Mouse (Mus musculus) heart, embryonic 10.5 days (tissue): ENCODE results near the gene Zbtb7a. TPM values are rescaled to one million over a fixed set of nuclear protein-coding genes. Genes with fewer than 3 reads are reported as not detected.
"Not testable (repeated sequence)": the region's sequence is repeated elsewhere in the genome, so short reads cannot be mapped to it uniquely, and the experiment has no call there.

Experiments
- DNase-seq: peaks from one replicate; pipeline ENCODE4 v3.0.0-alpha.2; 2017; ENCODE audit warnings: low spot score
- H3K27ac ChIP-seq: fragments of 300-500 bp; sonication (generic); 2 replicates; pipeline ENCODE4 v1.5.1; 2016; ENCODE audit warnings: mild to moderate bottlenecking
- H3K27me3 ChIP-seq: fragments of 300-500 bp; sonication (generic); 2 replicates; pipeline ENCODE4 v1.6.1; 2016; ENCODE audit warnings: mild to moderate bottlenecking; ENCODE audit not compliant: poor library complexity, insufficient read depth, severe bottlenecking
- H3K36me3 ChIP-seq: fragments of 300-500 bp; sonication (generic); 2 replicates; pipeline ENCODE4 v1.6.1; 2016; ENCODE audit warnings: mild to moderate bottlenecking, moderate library complexity
- H3K4me1 ChIP-seq: fragments of 300-500 bp; sonication (generic); 2 replicates; pipeline ENCODE4 v1.6.1; 2016; ENCODE audit warnings: mild to moderate bottlenecking
- H3K4me3 ChIP-seq: fragments of 300-500 bp; sonication (generic); 2 replicates; pipeline ENCODE4 v1.5.1; 2016; ENCODE audit warnings: mild to moderate bottlenecking, moderate library complexity
- H3K9me3 ChIP-seq: fragments of 300-500 bp; sonication (generic); 2 replicates; pipeline ENCODE4 v1.6.1; 2016; ENCODE audit warnings: mild to moderate bottlenecking, moderate library complexity
- WGBS: fragments of 180-500 bp; shearing (Covaris S2); methylation state at CpG from one replicate; pipeline ENCODE4 v1.1.7; 2016; 5-methylcytosine and 5-hydroxymethylcytosine counted together
- polyA plus RNA-seq: library from polyadenylated mRNA; unstranded; fragments of >200 nt; fragmentation: Nextera tagmentation; extraction: Ambion mirVana; gene quantifications from 2 replicates; pipeline ENCODE4 v1.2.1, GENCODE M21; 2016

Zbtb7a gene
- polyA plus RNA-seq, 1 experiment from 2014 or later: 17.6 TPM

- peaks cover 72% of the 10 kb centered on the region for H3K4me1 ChIP-seq
- 70% methylated on average over 14 of the region's 14 CpGs for WGBS
These were observed 43.1 kb downstream of the Zbtb7a start for GRCm38 (mm10) chr10:81177958-81178712.

DNA sequence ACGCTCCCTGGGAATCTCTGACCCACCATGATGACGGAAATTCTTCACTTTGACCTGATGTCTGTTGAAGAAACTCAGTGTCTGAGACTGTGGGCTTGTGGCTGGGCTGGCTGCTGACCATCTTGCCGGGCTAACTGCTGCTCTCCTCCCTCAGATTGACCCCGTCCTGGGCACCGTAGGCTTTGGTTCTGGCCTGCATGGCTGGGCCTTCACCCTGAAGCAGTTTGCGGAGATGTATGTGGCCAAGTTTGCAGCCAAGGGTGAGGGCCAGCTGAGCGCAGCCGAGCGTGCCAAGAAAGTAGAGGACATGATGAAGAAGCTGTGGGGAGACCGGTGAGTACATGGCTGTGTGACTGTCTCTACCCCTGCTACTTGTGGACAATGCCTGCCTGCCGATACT is 43.9 kb downstream of the Zbtb7a start:
- 92% methylated on average over 11 of the region's 11 CpGs for WGBS
- Histone ChIP-seq H3K27me3 (no peaks in the 10 kb centered on the region), H3K4me1 (peaks cover 69% of the 10 kb centered on the region), H3K27ac (0 out of 2 replicates have a peak overlapping the region, but pooled peaks have one; percentile 1), H3K36me3 (peaks cover 59% of the 10 kb centered on the region), H3K4me3 (no peak overlapping the region), H3K9me3 (no peaks in the 10 kb centered on the region)
- no peak for DNase-seq

More at GRCm38 (mm10) chr10:81177958-81178712, 43.1 kb downstream of the Zbtb7a start:
- Histone ChIP-seq H3K9me3 (no peaks in the 10 kb centered on the region), H3K27ac (peak overlapping the region; percentile 99), H3K27me3 (no peaks in the 10 kb centered on the region), H3K4me3 (peak overlapping the region; percentile 99), H3K36me3 (peaks cover 58% of the 10 kb centered on the region)
- DNase-seq: no peak

DNA sequence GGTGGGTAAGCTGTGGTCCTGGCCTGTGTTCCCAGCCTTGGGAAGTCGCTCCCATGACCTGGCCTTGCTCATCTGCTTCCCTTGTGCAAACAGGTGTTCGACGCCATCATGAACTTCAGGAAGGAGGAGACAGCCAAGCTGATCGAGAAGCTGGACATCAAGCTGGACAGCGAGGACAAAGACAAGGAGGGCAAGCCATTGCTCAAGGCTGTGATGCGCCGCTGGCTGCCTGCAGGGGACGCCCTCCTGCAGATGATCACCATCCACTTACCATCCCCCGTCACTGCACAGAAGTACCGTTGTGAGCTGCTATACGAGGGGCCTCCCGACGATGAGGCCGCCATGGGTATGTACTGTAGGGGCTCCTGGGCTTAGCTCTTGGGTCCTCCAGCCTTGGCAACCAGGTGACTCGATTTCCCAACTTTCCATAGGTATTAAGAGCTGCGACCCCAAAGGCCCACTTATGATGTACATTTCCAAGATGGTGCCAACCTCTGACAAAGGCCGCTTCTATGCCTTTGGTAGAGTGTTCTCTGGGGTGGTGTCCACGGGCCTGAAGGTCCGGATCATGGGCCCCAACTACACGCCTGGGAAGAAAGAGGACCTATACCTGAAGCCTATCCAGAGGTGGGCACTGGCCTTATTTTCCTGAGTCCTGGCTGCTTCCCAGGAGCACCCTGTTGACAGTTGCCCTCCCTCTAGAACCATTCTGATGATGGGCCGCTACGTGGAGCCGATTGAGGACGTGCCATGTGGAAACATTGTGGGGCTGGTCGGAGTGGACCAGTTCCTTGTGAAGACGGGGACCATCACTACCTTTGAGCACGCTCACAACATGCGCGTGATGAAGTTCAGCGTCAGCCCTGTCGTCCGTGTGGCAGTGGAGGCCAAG is 44.7 kb downstream of the Zbtb7a start:
- Histone ChIP-seq H3K4me3 (no peak overlapping the region), H3K9me3 (no peaks in the 10 kb centered on the region), H3K4me1 (peaks cover 71% of the 10 kb centered on the region), H3K27me3 (no peaks in the 10 kb centered on the region), H3K36me3 (peaks cover 66% of the 10 kb centered on the region), H3K27ac (0 out of 2 replicates have a peak overlapping the region, but pooled peaks have one; percentile 1)
- 92% methylated on average over 32 of the region's 32 CpGs for WGBS
- DNase-seq: no peak

DNA sequence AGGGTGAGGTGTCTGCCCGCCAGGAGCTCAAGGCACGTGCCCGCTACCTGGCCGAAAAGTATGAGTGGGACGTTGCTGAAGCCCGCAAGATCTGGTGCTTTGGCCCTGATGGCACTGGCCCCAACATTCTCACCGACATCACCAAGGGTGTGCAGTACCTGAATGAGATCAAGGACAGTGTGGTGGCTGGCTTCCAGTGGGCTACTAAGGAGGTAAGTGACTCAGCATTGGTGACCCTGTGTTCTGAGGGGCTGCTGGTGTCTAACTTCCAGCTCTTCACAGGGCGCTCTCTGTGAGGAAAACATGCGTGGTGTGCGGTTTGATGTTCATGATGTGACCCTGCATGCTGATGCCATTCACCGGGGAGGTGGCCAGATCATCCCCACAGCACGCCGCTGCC is 45.9 kb downstream of the Zbtb7a start:
- H3K36me3 ChIP-seq: peaks cover 78% of the 10 kb centered on the region
- no peak overlapping the region for H3K4me3 ChIP-seq
- no peaks in the 10 kb centered on the region for H3K9me3 ChIP-seq
- H3K4me1 ChIP-seq: peaks cover 67% of the 10 kb centered on the region
- DNase-seq: no peak
- 91% methylated on average over 13 of the region's 13 CpGs for WGBS
- no peak overlapping the region for H3K27ac ChIP-seq
- H3K27me3 ChIP-seq: no peaks in the 10 kb centered on the region

DNA sequence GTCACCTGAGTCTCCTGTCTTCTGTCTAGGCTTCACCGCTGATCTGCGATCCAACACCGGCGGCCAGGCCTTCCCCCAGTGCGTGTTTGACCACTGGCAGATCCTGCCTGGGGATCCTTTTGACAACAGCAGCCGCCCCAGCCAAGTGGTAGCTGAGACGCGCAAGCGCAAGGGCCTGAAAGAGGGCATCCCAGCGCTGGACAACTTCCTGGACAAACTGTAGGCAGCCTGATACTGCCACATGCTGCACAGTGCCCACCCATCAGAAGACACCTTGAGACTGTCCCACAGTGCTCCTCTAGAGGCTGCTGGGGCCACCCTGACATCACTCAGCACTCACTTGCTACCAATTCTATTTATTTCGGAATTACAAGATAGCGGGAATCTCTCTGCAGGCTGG is 46.8 kb downstream of the Zbtb7a start:
- not testable (repeated sequence) for H3K27ac ChIP-seq, DNase-seq, H3K27me3 ChIP-seq, H3K9me3 ChIP-seq, H3K4me3 ChIP-seq
- peaks cover 66% of the 10 kb centered on the region for H3K4me1 ChIP-seq
- WGBS: 72% methylated on average over 12 of the region's 12 CpGs
- H3K36me3 ChIP-seq: peaks cover 84% of the 10 kb centered on the region

- Histone ChIP-seq H3K4me3 (peak within 1 kb of the TSS; percentile 67), H3K27ac (peak within 1 kb of the TSS; percentile 92), H3K36me3 (peaks cover 84% of the 10 kb centered on the region), H3K4me1 (peaks cover 63% of the 10 kb centered on the region), H3K9me3 (no peaks in the 10 kb centered on the region), H3K27me3 (no peaks in the 10 kb centered on the region)
- WGBS: 5% methylated on average over 53 of the region's 53 CpGs
- DNase-seq: peak; percentile 100
These were observed 47.6 kb downstream of the Zbtb7a start, which contains the start of gene Dapk3 for GRCm38 (mm10) chr10:81182336-81183333. Gene Dapk3, plus strand, starts transcription at chr10:81183005.

GRCm38 (mm10) chr10:81183805-81184204 is 48.8 kb downstream of the Zbtb7a start, which contains the start of gene 4930442H23Rik:
Gene 4930442H23Rik, minus strand, starts transcription at chr10:81183849.
- Histone ChIP-seq H3K36me3 (peaks cover 82% of the 10 kb centered on the region), H3K4me1 (peaks cover 52% of the 10 kb centered on the region)

GRCm38 (mm10) chr10:81184765-81185164 is 49.7 kb downstream of the Zbtb7a start:
- H3K4me1 ChIP-seq: peaks cover 48% of the 10 kb centered on the region
- WGBS: 16% methylated on average over 4 of the region's 4 CpGs
- no peaks in the 10 kb centered on the region for H3K9me3 ChIP-seq
- DNase-seq: peak; percentile 92
- H3K27me3 ChIP-seq: no peaks in the 10 kb centered on the region
- peak overlapping the region; percentile 24; the same call in 1 of the 2 replicates for H3K4me3 ChIP-seq
- peak overlapping the region; percentile 87 for H3K27ac ChIP-seq
- H3K36me3 ChIP-seq: peaks cover 79% of the 10 kb centered on the region

More at GRCm38 (mm10) chr10:81183805-81184204, 48.8 kb downstream of the Zbtb7a start, which contains the start of gene 4930442H23Rik:
- Histone ChIP-seq H3K27ac (peak within 1 kb of the TSS; percentile 92), H3K9me3 (no peaks in the 10 kb centered on the region), H3K27me3 (no peaks in the 10 kb centered on the region), H3K4me3 (peak within 1 kb of the TSS; percentile 67)
- no peak for DNase-seq
- 78% methylated on average over 5 of the region's 5 CpGs for WGBS

DNA sequence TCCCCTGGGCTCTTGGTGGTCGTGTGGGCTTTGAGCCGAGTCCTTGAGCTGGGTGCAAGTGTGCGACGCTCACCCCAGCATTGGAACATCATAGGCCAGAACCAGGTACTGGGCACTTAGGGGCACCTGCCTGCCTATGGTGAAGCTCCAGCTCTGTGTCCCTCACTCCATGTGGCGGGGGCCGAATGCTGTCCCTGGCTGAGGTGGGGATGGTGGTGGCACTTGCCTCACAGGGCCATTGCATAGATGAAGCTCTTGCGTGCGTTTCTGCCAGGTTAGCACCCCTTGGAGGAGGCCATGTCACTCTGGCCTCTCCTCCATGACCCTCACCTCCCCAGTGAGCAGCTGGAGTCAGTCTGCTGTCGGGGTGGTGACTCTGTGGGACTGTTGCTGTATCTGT is 52.1 kb downstream of the Zbtb7a start:
- H3K9me3 ChIP-seq: no peaks in the 10 kb centered on the region
- peaks cover 76% of the 10 kb centered on the region for H3K36me3 ChIP-seq
- no peak overlapping the region for H3K4me3 ChIP-seq
- WGBS: 90% methylated on average over 9 of the region's 9 CpGs
- DNase-seq: no peak
- no peaks in the 10 kb centered on the region for H3K27me3 ChIP-seq
- no peak overlapping the region for H3K27ac ChIP-seq
- peaks cover 51% of the 10 kb centered on the region for H3K4me1 ChIP-seq

DNA sequence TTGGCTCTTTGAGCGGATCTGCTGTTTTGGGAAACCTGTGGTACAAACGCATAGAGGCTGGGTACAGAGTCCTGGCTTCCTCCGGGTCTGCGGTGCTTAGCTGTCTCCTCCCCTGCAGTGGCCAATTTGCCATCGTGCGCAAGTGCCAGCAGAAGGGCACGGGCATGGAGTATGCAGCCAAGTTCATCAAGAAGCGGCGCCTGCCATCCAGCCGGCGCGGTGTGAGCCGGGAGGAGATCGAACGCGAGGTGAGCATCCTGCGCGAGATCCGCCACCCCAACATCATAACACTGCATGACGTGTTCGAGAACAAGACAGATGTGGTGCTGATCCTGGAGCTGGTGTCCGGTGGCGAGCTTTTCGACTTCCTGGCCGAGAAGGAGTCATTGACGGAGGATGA is 54.8 kb downstream of the Zbtb7a start:
- peaks cover 8% of the 10 kb centered on the region; the same call in 1 of the 2 replicates for H3K27me3 ChIP-seq
- no peak overlapping the region for H3K4me3 ChIP-seq
- no peaks in the 10 kb centered on the region for H3K9me3 ChIP-seq
- no peak overlapping the region for H3K27ac ChIP-seq
- 83% methylated on average over 26 of the region's 26 CpGs for WGBS
- DNase-seq: no peak
- peaks cover 62% of the 10 kb centered on the region for H3K36me3 ChIP-seq
- H3K4me1 ChIP-seq: peaks cover 56% of the 10 kb centered on the region

DNA sequence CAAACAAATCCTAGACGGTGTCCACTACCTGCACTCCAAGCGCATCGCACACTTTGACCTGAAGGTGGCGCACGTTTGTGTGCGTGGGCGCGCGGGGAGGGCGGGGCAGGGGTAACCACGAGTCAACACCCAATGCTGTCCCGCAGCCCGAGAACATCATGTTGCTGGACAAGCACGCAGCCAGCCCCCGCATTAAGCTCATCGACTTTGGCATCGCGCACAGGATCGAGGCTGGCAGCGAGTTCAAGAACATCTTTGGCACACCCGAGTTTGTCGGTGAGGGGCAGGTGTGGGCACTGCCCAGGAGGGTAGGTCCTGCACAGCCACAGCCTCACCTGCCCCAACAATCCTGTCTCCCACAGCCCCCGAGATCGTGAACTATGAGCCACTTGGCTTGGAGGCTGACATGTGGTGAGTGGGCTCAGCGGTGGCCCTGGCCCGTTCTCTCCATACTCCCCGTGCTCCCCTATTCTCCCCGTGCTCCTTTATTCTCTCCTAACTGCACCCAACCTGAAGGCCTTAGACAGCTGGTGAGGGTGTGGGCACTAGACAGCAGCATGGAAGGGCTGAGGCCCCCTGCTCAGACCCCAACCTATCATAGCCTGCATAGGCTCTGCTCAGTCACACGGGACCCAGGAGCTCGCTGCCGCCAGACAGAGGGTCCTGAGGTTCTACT is 55.4 kb downstream of the Zbtb7a start:
- H3K36me3 ChIP-seq: peaks cover 57% of the 10 kb centered on the region
- no peaks in the 10 kb centered on the region for H3K9me3 ChIP-seq
- H3K4me1 ChIP-seq: peaks cover 51% of the 10 kb centered on the region
- peak overlapping the region; percentile 43 for H3K27ac ChIP-seq
- 69% methylated on average over 31 of the region's 31 CpGs for WGBS
- no peak for DNase-seq
- no peak overlapping the region for H3K4me3 ChIP-seq
- H3K27me3 ChIP-seq: peaks cover 14% of the 10 kb centered on the region
